Mouse (Mus musculus): ENCODE results near the gene Elmod2. TPM values are rescaled to one million over a fixed set of nuclear protein-coding genes. Genes with fewer than 3 reads are reported as not detected.
A peak's percentile ranks its signal among the peaks of the same experiment; 100 is the strongest.
"Not testable (repeated sequence)": the region's sequence is repeated elsewhere in the genome, so short reads cannot be mapped to it uniquely, and the experiment has no call there.

Gene Elmod2
- polyA plus RNA-seq, 1 experiment from 2014 or later = 19.7 TPM

GRCm38 (mm10) chr8:83323056-83323455, 9.2 kb downstream of the Elmod2 start:
- H3K9me3 ChIP-seq (replicated peaks) = no peaks in the 10 kb centered on the region
- WGBS = 88% methylated on average over 2 of the region's 2 CpGs

DNA sequence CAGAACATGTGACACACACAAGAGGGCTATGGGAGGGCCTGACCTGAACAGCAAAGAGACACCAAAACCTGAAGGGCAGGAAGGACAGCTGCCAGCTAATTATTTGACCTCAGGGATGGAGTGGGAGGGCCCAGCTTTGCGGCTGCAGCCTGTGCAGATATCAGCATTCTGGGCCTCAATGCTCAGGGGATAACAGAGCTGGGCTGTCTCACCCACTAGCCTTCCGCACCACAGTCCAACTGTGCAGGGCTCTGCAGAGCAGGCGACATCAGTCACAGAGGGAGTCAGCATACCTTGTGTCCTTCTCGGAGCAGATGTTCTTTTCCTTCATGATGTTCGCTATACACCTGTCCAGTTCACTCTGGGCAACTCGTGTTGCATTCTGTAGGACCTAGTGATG, 9.9 kb downstream of the Elmod2 start:
- Histone ChIP-seq H3K4me1 (peaks cover 3% of the 10 kb centered on the region; the same call in 1 of the 2 replicates), H3K36me3 (peaks cover 48% of the 10 kb centered on the region), H3K4me3 (replicated peaks) (no peak overlapping the region), H3K9me3 (replicated peaks) (no peaks in the 10 kb centered on the region), H3K27me3 (replicated peaks) (no peaks in the 10 kb centered on the region), H3K9ac (replicated peaks) (no peak overlapping the region), H3K27ac (replicated peaks) (no peak overlapping the region), H3K4me2 (no peak overlapping the region)
- 90% methylated on average over 6 of the region's 6 CpGs for WGBS
- ATAC-seq (ENCODE audit: low FRiP score) = no peak

More at GRCm38 (mm10) chr8:83323056-83323455, 9.2 kb downstream of the Elmod2 start:
- peaks cover 3% of the 10 kb centered on the region; the same call in 1 of the 2 replicates for H3K4me1 ChIP-seq
- no peaks in the 10 kb centered on the region for H3K27me3 ChIP-seq (replicated peaks)
- H3K4me2 ChIP-seq = no peak overlapping the region
- H3K27ac ChIP-seq (replicated peaks) = no peak overlapping the region
- H3K36me3 ChIP-seq = peaks cover 47% of the 10 kb centered on the region
- no peak overlapping the region for H3K4me3 ChIP-seq (replicated peaks)
- ATAC-seq (ENCODE audit: low FRiP score) = no peak
- no peak overlapping the region for H3K9ac ChIP-seq (replicated peaks)

DNA sequence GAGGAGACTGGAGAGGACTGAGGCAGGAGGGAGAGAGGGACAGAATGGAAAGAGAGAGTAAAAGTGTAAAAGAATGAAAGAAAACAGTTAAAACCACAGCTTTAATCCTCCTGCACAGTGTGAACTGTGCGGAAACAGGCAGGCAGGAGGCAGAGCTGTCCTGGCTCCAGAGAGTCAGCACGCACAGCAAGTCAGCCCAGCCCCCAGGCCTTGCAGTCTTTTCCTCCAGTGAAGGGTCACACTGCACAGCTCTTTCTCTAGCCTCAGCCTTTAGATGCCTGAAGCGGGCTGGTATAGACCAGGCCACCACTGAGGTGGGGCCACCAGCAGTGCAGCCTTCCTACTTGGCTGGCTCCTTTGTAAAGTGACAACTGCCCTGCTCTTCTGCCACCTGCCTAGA, 11.7 kb downstream of the Elmod2 start:
- Histone ChIP-seq H3K27me3 (replicated peaks) (no peaks in the 10 kb centered on the region), H3K4me2 (no peak overlapping the region), H3K9ac (replicated peaks) (no peak overlapping the region), H3K4me1 (no peaks in the 10 kb centered on the region), H3K27ac (replicated peaks) (no peak overlapping the region), H3K36me3 (peaks cover 62% of the 10 kb centered on the region), H3K4me3 (replicated peaks) (no peak overlapping the region), H3K9me3 (replicated peaks) (no peaks in the 10 kb centered on the region)
- no peak for ATAC-seq (ENCODE audit: low FRiP score)
- WGBS = 77% methylated on average over 3 of the region's 3 CpGs

- H3K36me3 ChIP-seq = peaks cover 43% of the 10 kb centered on the region
- no peaks in the 10 kb centered on the region for H3K4me1 ChIP-seq
- H3K9ac ChIP-seq (replicated peaks) = no peak overlapping the region
- H3K9me3 ChIP-seq (replicated peaks) = no peaks in the 10 kb centered on the region
- 64% methylated on average over 2 of the region's 2 CpGs for WGBS
- no peak overlapping the region for H3K4me2 ChIP-seq
- no peak overlapping the region for H3K4me3 ChIP-seq (replicated peaks)
- H3K27ac ChIP-seq (replicated peaks) = no peak overlapping the region
- H3K27me3 ChIP-seq (replicated peaks) = no peaks in the 10 kb centered on the region
- no peak for ATAC-seq (ENCODE audit: low FRiP score)
These were observed 16.6 kb downstream of the Elmod2 start for GRCm38 (mm10) chr8:83315691-83316090.

DNA sequence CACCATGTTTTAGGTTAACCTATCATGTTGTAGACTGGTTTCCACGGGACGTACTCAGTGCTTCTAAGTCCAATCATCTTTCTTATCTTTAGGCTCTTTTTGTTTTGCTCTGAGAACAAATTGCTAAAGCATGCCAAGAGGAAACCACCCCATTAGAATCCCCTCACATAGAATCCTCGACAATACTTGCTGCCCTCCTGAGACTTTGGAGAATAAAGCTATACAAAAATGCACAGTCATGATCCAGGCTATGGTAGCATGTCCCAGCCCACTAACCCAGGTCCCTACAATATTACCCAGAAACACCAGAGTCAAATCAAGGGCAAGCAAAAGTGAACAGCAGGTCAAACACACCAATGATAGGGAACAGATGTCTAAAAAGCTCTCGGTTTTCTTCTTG, 17.2 kb downstream of the Elmod2 start:
- H3K4me1 ChIP-seq; H3K27me3 ChIP-seq (replicated peaks); H3K4me3 ChIP-seq (replicated peaks); H3K4me2 ChIP-seq; ATAC-seq (ENCODE audit: low FRiP score); H3K9ac ChIP-seq (replicated peaks); H3K27ac ChIP-seq (replicated peaks); H3K9me3 ChIP-seq (replicated peaks): not testable (repeated sequence)
- WGBS = 91% methylated on average over 4 of the region's 4 CpGs
- H3K36me3 ChIP-seq = peaks cover 38% of the 10 kb centered on the region

GRCm38 (mm10) chr8:83309836-83310235, 22.4 kb downstream of the Elmod2 start:
- Histone ChIP-seq H3K9ac (replicated peaks) (no peak overlapping the region), H3K4me3 (replicated peaks) (no peak overlapping the region), H3K36me3 (peaks cover 6% of the 10 kb centered on the region; the same call in 1 of the 2 replicates), H3K4me1 (no peaks in the 10 kb centered on the region), H3K9me3 (replicated peaks) (no peaks in the 10 kb centered on the region), H3K27me3 (replicated peaks) (no peaks in the 10 kb centered on the region), H3K4me2 (no peak overlapping the region), H3K27ac (replicated peaks) (no peak overlapping the region)
- WGBS = 92% methylated on average over 6 of the region's 6 CpGs
- ATAC-seq (ENCODE audit: low FRiP score) = no peak

- WGBS = 100% methylated on average over 1 of the region's 1 CpGs
- no peak overlapping the region for H3K9ac ChIP-seq (replicated peaks)
- no peak overlapping the region for H3K4me3 ChIP-seq (replicated peaks)
- no peak overlapping the region for H3K4me2 ChIP-seq
- H3K36me3 ChIP-seq = no peaks in the 10 kb centered on the region
- H3K9me3 ChIP-seq (replicated peaks) = no peaks in the 10 kb centered on the region
- no peak overlapping the region for H3K27ac ChIP-seq (replicated peaks)
- no peak for ATAC-seq (ENCODE audit: low FRiP score)
- no peaks in the 10 kb centered on the region for H3K4me1 ChIP-seq
- H3K27me3 ChIP-seq (replicated peaks) = no peaks in the 10 kb centered on the region
These were observed 27.3 kb downstream of the Elmod2 start for GRCm38 (mm10) chr8:83304946-83305345.

DNA sequence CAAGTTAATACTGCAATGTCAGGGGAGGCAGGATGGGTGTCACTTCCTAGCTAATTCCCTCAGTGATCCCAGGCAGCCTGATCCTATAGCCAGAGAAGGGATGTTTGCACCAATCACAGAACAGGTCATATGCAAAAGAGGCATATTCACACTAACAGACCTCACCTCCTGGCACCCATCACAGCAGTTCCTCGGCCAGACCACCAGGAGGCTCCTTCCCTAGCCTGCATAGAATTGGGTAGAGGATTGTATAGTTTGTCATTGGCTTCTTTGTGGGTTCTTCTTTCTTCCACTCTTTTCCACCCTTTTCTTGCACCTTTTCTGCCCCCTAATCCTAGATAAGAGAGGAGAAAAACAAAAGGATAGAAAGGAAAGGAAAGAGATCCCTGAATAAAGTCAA, 32.2 kb downstream of the Elmod2 start:
- Histone ChIP-seq H3K9me3 (replicated peaks) (no peaks in the 10 kb centered on the region), H3K36me3 (no peaks in the 10 kb centered on the region), H3K27me3 (replicated peaks) (no peaks in the 10 kb centered on the region), H3K4me3 (replicated peaks) (no peak overlapping the region), H3K4me2 (no peak overlapping the region), H3K27ac (replicated peaks) (no peak overlapping the region), H3K4me1 (no peaks in the 10 kb centered on the region), H3K9ac (replicated peaks) (no peak overlapping the region)
- no peak for ATAC-seq (ENCODE audit: low FRiP score)
- WGBS = 73% methylated on average over 1 of the region's 1 CpGs

DNA sequence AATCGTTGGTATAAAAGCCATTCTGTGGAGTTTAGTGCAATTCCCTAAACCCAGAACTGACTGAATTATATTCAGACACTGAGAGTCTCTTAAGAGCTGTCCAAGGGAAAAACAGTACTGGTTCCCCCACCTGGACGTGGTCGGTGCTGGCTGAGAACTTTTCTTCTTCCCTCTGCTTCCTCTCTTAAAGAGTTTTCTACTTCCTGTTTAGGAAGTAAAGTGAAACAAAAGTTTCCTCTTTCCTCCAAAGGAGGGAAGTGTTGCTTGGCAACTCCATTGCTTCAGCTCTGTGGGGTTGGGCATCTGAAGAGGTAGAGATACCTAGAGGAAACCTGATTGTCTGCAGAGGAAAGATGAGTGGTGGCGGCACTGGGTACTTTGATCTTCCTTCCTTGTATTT, 34.9 kb downstream of the Elmod2 start:
- Histone ChIP-seq H3K27ac (replicated peaks) (no peak overlapping the region), H3K4me3 (replicated peaks) (no peak overlapping the region), H3K4me2 (no peak overlapping the region), H3K9me3 (replicated peaks) (no peaks in the 10 kb centered on the region), H3K4me1 (no peaks in the 10 kb centered on the region), H3K27me3 (replicated peaks) (no peaks in the 10 kb centered on the region), H3K9ac (replicated peaks) (no peak overlapping the region), H3K36me3 (no peaks in the 10 kb centered on the region)
- ATAC-seq (ENCODE audit: low FRiP score) = no peak
- 78% methylated on average over 4 of the region's 4 CpGs for WGBS

GRCm38 (mm10) chr8:83290176-83290575, 42.1 kb downstream of the Elmod2 start, which contains the start of gene Ucp1:
TSS of gene Ucp1 (plus strand) at chr8:83290352.
- Histone ChIP-seq H3K9ac (replicated peaks) (no peak within 1 kb of the TSS; the same call in 1 of the 2 replicates), H3K4me1 (peaks cover 8% of the 10 kb centered on the region)
- 4% methylated on average over 20 of the region's 20 CpGs for WGBS

GRCm38 (mm10) chr8:83285391-83285790, 46.9 kb downstream of the Elmod2 start:
- peaks cover 7% of the 10 kb centered on the region for H3K4me1 ChIP-seq
- 83% methylated on average over 8 of the region's 8 CpGs for WGBS
- no peak for ATAC-seq (ENCODE audit: low FRiP score)

More at GRCm38 (mm10) chr8:83290176-83290575, 42.1 kb downstream of the Elmod2 start, which contains the start of gene Ucp1:
- H3K4me3 ChIP-seq (replicated peaks) = peak within 1 kb of the TSS; percentile 19
- ATAC-seq (ENCODE audit: low FRiP score) = peak; percentile 31; the same call in 1 of the 2 replicates
- H3K36me3 ChIP-seq = no peaks in the 10 kb centered on the region
- peaks cover 22% of the 10 kb centered on the region for H3K27me3 ChIP-seq (replicated peaks)
- H3K27ac ChIP-seq (replicated peaks) = no peak within 1 kb of the TSS
- H3K4me2 ChIP-seq = peak within 1 kb of the TSS; percentile 55
- no peaks in the 10 kb centered on the region for H3K9me3 ChIP-seq (replicated peaks)

DNA sequence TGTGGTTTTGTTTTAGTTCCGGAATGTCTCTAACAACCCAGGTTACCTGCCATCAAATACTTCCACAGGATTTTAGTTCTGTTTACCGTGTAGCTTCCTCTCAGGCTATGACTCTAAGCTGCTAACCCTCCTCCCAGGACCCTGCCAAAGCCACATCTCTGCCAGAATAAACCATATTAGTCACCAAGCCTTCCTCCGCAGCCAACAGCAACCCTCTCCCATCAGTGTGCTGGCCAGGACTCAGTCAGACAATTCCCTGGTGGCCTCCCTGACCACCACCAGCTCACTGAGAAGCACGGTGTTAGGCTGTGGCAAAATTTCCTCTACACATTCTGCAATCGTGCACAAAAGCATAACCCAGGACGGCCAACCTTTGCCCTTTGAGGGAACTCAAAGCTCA, 53.9 kb downstream of the Elmod2 start:
- no peaks in the 10 kb centered on the region for H3K27me3 ChIP-seq (replicated peaks)
- no peak for ATAC-seq (ENCODE audit: low FRiP score)
- peaks cover 8% of the 10 kb centered on the region; the same call in 1 of the 2 replicates for H3K36me3 ChIP-seq
- H3K4me3 ChIP-seq (replicated peaks) = no peak overlapping the region
- H3K27ac ChIP-seq (replicated peaks) = no peak overlapping the region
- no peaks in the 10 kb centered on the region for H3K9me3 ChIP-seq (replicated peaks)
- H3K4me1 ChIP-seq = no peaks in the 10 kb centered on the region
- no peak overlapping the region for H3K4me2 ChIP-seq
- no peak overlapping the region for H3K9ac ChIP-seq (replicated peaks)
- 86% methylated on average over 6 of the region's 6 CpGs for WGBS

More at GRCm38 (mm10) chr8:83285391-83285790, 46.9 kb downstream of the Elmod2 start:
- Histone ChIP-seq H3K9me3 (replicated peaks) (no peaks in the 10 kb centered on the region), H3K4me3 (replicated peaks) (no peak overlapping the region), H3K27me3 (replicated peaks) (peaks cover 17% of the 10 kb centered on the region), H3K4me2 (no peak overlapping the region), H3K36me3 (no peaks in the 10 kb centered on the region), H3K27ac (replicated peaks) (no peak overlapping the region), H3K9ac (replicated peaks) (no peak overlapping the region)

Data from neural tube, embryonic 15.5 days (tissue).